Mouse (Mus musculus) bone marrow macrophage, adult 2 months (primary cell): ENCODE measurements around the gene Pik3r5.

Source experiments
- CTCF ChIP-seq: IDR thresholded peaks from 2 replicates; pipeline ENCODE4 v1.5.1; 2012; ENCODE audit warnings: low read depth, mild to moderate bottlenecking, low read length, moderate library complexity
- POLR2A ChIP-seq: IDR thresholded peaks from 2 replicates; pipeline ENCODE4 v1.6.1; 2012; ENCODE audit warnings: mild to moderate bottlenecking, low read depth, low read length, borderline replicate concordance

DNA sequence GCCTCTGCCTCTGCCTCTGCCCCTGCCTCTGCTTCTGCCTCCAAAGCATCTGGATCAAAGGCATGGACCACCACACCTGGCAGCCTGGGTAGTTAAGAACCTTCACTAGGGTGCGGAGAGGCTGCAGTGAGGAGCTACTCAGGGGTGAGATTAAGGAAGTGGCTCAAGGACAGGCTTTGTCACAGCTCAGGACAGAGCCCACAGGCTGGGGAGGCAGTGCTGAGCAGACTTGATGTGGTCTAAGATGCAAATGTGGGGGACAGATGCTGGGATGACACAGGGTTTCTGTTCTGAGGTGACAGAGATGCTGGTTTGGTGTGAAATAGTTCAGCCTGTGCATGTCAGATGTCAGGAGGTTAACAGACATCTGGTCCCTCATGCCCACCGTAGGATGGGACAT is 70.5 kb downstream of the Pik3r5 start:
- TF ChIP-seq CTCF (no peak), POLR2A (no peak)
